Mouse (Mus musculus) B cell, adult 2 months (primary cell): ENCODE measurements around the gene Slc36a1.
A peak's percentile ranks its signal among the peaks of the same experiment; 100 is the strongest.

Source experiments
- DNase-seq, 2 experiments: peaks; one replicate each; pipeline ENCODE4 v3.0.0; 2022

The Slc36a1 gene

DNA sequence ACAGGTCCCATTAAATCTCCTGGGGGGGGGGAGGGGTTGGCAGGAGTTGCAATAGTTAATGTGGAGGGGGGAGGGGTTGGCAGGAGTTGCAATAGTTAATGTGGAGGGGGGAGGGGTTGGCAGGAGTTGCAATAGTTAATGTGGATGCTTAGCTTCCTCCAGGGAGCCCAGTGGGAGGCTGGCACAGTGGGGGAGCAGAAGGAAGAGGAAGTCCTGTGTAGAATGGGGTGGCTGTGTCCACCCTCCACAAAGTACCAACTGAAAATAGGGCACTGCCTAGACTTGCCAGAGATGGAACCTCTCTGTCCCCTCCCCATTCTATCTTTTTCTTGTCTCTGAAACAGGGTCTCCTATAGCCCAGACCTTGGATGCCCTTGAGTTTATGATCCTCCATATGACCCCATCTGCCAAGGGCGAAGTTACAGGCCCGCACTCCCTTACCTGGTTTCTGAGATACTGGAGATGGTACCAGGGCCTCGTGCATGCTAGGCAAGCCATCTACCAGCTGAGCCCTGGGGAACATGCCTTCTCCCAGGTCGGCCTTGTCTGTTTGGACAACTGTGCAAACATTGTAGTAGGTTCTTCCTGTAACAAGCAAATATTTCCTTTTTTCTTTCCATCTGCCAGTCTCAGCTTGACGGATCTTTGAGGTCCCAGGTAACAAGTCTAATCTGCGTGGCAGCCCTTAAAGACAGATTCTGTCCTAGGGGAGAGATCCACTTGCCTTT is 5.6 kb downstream of the Slc36a1 start:
- no peak for DNase-seq

DNA sequence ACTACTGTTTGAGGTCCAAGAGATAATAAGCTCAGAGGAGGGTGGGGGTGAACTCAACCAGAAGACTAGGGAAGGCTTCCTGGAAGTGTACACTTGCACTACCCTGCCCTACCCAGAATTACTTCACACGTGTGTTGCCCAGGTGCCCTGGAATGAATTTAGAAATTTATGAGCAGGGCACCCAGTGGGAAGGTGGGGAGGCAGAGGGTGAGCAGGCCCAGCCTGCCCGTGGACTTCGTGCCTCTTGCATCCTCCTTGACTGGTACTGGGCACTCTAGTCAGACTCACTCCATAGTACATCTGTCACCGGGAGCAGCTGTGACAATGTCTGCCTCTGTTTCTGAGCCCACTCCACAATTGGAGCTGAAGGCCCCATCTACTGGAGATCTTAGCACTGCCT is 9.4 kb downstream of the Slc36a1 start:
- no peak for DNase-seq

DNA sequence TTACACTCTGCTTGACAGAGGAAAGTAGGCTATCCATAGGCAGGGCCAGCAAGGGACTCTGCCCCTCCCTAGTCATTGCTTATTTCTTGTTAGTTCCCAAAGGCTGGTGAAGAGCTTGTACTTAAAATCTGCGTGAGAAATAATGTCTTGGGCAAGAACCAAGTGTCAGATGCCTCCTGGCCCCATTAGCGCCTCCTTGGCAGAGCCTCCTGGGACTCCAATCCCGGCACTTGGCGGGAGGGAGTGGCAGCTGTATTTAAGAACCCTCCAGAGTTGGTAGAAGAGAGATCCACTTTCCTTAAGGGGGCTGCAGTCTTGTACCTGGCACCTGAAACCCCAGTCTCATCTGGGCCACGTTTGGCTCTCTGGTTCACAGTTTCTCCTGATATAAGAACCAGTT is 10.0 kb downstream of the Slc36a1 start:
- no peak for DNase-seq

DNA sequence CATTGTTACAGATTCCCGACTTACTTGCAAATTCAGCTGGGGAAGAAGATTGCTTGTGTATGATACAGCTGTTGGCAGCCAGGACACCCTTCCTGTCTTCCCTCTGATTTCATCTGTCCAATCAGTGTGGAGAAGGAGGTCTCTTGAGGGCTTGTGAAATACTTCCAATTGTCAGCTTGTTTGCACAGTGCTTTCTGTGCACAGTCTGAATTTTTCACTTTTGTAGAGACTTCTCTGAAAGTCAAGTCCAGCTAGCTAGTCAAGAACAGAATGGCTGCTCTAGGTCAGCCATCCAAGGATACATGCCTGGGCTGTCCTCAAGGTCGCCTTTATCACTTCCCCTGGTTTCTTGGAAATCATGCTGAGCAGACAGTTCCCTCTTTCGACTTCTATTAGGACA is 10.8 kb downstream of the Slc36a1 start:
- DNase-seq = no peak

DNA sequence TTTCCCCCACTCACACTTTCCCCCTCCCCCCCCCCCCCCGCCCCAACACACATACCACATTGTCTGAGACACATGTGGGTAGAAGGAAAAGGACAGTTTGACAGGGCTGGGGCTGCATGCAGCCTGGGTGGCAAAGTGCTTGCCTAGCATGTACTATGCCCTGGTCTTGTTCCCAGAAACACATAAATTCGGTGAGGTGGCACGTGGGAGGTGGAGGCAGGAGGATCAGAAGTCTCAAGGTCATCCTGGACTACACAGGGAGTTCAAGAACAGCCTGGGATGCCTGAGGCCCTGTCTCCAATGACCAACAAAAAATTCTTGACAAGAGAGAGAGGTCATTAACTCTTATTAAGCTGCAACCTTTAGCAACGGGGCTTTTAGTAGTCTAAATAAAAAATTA is 11.9 kb downstream of the Slc36a1 start:
- DNase-seq = no peak

DNA sequence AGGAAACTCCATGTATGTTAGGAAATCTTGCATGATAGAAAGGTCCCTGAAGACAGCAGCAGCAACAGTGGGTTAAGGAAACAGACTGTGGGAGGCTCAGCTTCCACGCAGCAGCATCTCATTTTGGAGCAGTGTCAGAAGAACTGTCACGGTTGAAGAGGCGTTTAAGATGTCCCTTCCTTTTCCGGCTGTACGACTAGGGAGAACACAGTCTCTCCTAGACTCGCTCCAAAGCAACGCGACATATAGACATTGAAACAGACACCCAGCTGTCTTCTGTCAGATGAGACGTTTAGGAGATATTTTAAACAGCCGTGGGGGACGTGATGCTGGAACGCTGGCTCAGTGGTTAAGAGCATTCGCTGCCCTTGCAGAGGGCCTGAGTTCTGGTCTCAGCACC is 12.7 kb downstream of the Slc36a1 start:
- DNase-seq = no peak

DNA sequence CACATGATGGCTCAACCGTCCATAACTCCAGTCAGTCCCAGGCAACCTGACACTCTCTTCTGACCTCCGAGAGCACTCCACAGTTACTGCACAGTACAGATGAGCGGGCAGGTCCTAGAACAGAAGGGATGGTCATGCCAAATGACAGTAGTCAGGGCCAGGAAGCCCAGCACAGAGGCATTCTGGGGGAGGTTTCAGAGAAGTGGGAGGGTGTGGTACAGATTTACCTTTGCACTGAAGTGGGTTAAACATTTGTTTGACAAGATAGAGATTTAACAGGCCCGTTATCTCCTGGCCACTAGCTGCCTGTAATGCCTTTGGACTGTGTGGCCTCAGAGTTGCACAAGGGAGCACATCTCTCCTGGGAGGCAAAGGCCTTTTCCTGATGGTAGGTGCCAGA is 13.3 kb downstream of the Slc36a1 start:
- no peak for DNase-seq

DNA sequence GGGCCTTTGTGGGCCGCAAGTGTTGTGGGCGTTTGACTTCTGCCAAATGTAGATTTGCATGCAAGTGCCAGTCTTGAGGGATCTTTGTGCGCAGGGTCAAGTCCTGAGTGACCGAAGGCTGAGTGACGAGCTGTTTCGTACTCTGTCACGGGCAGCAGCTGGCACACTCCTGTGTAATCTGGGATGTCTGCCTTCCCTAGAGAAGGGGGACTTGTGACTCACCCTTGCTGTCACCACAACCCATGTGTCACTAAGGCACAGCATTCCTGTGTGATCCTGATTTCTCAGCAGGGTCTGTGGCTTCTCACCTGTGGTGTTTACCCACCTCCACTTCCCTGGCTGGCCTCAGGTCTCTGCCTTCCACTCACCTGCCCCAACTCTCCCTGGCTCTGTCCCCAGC is 13.7 kb downstream of the Slc36a1 start:
- no peak for DNase-seq

DNA sequence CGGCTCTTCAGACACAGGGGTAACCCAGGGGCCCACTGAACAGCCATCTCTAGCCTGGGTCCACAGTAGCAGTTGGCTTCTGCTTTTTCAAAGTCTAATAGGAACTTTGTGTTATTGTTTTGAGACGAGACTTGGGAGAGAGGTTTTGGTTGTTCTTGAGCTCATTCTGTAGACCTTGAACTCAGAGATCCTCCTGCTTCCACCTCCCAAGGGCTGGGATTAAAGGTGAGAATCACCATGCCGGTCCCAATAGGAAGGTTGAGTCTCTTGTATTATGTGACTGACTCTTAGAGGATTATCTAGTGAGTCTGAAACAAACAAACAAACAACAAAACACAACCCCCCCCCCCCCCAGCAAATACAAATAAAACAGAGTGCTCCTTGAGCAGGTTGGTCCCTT is 14.3 kb downstream of the Slc36a1 start:
- DNase-seq = no peak

DNA sequence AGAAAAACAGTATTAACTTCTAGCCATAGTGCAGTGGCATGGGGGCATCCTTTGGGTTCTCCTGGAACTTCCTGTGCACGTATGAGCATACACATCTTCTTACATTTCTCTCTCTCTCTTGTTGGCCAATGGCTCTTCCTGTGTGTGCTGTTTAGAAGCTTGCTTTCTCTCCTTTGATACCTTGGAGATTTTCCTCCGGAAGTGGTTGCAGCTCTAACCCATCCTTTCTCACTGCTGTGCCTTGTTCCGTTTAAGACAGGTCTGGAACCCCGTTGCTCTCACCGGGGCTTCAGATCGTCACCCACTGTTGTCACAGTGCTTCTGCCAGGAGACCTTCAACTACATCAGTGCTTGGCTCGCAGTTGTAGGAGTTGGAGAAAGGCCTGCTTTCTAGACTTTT is 17.2 kb downstream of the Slc36a1 start:
- DNase-seq = no peak

DNA sequence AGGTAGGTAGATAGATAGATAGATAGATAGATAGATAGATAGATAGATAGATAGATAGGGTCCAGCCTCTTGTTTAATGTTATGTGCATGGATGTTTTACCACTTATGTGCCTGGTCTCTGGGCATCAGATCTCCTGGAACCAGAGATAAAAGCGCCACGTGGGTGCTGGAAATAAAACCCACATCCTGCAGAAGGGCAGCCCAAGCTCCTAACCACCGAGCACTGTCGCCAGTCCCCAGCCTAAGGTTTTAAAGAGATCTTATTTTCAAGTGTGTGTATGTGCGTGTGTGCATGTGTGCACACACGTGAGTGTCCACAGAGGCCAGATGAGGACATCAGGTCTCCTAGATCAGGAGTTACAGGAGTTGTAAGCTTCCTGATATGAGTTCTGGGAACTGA is 26.9 kb downstream of the Slc36a1 start:
- DNase-seq = no peak

DNA sequence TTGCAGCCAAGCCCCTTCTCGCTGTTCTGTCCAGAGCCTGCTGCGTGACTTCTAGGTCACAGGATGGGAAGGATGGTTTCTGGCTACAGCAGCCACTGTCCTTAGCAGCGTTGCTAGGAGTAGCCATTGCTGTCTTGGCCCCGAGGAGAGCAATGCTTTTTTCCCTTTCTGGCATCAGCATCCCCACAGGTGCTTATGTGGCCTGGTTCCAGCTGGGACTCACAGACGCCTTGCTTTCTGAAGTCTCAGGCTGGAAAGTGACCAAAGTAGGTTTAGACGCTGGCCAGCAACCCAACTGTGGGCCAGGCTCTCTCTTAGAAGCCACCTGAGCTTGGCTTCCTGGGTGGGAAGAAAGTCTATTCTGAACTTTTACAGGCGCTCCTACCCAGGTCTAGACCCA is 30.1 kb downstream of the Slc36a1 start:
- DNase-seq = no peak

DNA sequence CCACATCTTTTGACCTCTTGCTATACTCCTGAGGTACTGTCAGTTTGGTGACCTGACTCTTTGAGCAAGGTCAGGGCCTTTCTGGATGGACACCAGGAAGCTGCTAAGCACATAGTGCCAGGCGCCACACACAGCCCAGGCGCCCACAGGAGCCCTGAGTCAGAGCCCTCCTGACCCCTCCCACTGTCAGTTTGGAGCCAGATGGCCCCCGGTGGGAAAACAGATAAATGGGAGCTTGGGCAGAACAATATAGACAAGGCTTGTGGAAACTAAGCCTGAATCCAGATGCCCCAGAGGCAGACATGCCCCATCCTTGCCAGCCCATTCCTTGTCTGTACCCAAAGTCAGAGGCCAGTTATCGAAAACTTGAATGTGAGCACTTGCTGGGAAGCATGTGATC is 30.6 kb downstream of the Slc36a1 start:
- no peak for DNase-seq

DNA sequence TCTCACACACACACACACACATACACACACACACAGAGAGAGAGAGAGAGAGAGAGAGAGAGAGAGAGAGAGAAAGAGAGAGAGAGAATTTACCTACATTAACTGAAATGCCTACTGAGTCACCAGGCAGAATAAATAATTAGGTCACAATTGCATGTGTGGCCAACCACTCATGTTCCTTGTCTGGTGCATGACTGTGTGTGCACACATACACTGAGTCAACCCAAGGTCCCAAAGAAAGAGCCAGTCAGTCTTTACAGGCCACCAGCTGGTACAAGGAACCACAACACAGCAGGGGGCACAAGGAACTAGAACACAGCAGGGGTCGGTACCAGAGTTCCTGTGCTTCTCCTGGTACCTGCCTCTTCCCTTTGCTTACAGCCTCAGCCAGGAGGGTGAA is 32.7 kb downstream of the Slc36a1 start:
- no peak for DNase-seq

DNA sequence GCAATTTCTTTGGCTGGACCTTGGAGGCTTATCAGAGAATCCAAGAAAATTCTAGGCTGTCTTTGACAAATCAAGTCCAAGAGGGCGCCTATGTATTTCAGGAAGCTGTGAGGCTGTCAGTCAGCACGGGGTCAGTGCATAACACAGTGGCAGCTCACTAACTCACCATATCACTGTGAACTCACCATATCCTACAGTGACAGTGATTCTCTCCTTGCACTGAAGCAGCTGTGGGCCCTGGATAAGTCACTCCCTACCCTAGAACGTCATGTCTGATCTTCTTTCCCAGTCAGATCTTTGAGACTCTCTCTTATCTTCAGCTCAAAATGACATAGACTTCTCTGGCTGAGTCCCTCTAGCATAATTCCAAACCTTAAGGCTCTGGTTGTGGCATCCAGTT is 35.3 kb downstream of the Slc36a1 start:
- no peak for DNase-seq

DNA sequence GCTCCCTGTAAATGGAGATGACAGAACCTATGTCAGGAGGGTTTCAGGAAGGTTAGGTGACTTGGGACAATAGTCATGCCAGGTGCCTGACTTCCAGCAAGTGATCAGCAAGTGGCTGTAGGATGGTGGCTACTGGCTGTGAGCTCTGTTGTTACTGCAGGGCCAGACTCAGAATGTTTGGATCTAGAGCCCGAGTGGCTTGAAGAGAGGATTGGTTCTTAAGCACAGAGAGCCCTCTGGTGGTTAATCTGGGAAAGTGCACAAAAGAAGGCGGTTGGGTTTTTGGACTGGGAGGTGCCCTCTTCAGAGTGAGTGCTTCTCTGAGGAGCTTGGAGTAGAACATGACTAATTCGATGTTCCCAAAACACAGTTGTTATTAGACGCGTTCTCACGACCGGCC is 36.4 kb downstream of the Slc36a1 start:
- peak; percentile 72 for DNase-seq

DNA sequence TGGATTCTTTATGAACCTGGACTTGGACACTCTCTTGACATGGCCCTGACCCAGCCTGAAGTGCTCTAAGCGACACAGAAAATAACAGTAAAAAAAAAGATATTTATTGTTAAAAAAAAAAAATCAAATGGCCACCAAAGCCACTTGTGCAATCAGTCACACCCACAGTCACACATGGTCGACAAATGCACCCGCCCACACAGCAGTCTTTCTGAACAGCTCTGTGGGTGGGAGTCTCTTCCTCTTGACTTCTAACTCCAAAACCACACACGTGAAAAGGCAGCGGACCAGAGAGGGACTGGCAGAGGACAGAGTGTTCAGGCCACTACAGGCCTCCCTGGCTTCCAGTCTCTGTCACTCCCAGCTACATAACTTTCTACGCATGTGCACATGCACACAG is 46.4 kb downstream of the Slc36a1 start:
- DNase-seq = peak; percentile 7 to 11

DNA sequence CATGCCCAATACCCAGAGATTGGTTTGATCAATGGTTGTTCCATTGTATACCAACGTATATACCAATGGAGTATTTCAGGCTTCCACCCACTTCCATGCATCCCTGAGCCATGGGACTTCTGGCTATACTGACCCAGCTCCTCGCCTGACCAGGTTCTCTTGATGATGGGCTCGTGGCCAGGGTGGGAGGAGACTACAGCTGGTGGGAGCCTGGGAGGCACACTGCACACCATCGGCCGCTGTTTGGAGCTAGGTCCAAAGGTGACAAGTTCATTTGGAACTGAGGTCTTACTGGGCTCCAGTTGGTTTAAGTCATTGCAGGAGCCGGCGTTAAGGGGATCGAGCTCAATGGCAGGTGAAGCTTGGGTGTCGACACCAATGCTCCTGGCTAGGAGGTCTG is 49.2 kb downstream of the Slc36a1 start:
- no peak for DNase-seq

DNA sequence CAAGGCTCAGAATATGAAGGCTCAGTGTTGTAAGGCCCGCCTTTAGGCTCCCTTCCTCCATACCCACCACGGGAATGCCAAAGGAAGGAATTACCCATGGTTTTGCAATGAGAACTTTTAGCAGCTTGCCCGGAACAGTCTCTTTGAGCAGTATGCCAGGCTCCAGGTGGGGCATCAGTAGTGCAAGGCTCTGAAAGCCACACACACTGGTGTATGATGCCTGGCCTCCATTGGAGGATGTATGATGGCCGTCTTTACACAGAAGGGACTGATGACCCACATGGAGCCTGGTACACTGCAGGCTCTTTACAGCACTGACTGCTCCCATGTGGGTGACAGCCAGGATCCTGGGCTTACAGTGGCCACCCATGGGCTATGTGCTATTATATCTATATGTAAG is 57.0 kb downstream of the Slc36a1 start:
- no peak for DNase-seq

DNA sequence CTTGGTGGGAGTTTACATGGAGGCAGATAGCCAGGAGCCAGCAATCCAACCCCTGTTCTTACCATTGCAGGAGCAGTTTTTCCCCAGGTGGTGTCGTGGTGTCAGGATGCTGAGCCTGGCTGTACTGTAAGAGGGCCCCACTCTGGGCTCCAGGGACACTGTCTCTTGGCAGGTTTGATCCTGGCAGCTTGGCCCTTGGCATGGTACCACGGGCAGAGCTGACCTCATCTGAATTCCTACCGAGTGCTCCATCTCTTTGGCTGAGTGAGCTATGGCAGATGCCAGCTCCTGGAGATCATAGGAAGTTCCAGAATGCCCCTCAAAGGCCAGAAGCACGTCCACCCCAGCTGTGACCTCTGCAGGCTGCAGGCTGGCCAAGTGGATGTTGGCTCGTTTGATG is 57.9 kb downstream of the Slc36a1 start:
- DNase-seq = no peak

DNA sequence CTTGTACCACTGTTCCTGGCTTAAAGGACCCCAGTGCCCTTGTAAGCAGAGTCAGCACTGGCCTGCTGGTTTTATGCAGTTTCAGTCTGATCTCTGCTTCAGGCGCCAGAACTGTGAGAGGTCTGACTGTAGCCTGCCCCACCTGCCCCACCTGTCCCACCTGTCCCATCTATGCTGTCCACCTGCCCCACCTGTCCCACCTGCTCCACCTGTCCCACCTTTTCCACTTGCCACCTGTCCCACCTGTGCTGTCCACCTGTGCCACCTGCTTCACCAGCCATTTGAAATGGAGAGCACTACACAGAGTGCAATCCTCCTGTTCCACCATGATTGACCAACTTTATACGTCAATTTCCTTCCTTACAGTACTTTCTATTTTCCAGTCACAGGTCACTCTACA is 60.2 kb downstream of the Slc36a1 start:
- DNase-seq = no peak

DNA sequence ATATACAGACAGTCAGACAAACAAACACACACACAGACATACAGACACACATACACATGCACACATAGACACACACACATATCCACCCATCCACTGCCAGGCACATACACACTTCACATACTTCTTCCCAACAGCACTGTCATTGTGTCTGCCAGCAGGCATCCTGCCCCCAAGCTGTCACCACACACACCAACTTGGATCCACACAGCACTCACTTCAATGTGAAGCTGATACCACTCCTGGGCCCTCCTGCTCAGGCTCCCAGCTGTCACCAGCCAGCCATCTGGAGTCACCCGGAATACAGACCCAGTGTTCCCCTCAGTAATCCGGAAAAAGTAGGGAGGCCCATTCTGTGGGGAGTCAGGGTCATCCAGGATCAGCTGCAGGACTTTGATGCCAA is 61.5 kb downstream of the Slc36a1 start:
- no peak for DNase-seq

DNA sequence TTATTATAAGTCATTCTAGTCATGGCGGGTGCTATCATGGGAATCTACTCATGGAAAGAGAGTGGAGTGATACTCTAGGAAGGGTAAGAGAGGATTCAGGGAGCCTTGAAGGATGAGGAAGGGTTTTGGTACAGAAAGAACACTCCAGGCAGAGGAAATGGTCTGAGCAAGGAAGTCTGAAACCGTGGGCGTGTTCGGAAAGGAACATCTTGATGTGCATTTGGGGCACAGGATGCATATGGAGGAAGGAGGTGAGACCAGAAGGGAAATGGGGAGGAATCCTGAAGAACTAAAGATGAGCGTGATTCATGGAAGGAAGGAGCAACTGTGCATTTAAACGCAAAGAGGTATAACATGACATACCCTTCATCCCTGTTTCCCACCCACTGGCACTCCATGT is 64.4 kb downstream of the Slc36a1 start:
- no peak for DNase-seq

DNA sequence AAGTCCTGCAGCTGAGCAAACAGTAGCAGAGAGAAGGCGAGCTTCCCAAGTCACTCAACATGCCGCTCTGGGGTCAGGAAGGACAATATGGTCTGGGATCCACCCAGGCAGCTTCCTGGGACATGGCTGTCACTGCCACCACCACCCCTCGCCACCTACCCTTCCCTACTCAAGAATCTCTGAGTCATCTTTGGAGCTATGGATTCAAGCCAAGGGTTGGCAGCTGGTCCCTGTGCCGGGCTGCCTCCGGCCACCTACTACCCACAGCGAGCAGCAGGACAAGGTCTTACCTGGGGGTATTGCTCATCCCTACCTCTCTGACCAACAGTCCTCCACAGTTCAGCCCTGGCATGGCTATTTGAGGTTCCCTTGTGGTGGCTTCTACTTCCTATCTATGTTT is 70.6 kb downstream of the Slc36a1 start:
- DNase-seq = no peak
